Mouse (Mus musculus) neural tube, embryonic 12.5 days (tissue): ENCODE data around the gene Prdm10. TPM values are rescaled to one million over a fixed set of nuclear protein-coding genes. Genes with fewer than 3 reads are reported as not detected.

Experiments used
- ATAC-seq: fragments of 200-750 bp; cut with Nextera tagmentation; 2 replicates; pipeline ENCODE4 v1.8.0; 2017; ENCODE audit warnings: low read depth, mild to moderate bottlenecking, moderate TSS enrichment, moderate library complexity; ENCODE audit not compliant: low FRiP score
- H3K27ac ChIP-seq: fragments of 300-500 bp; sonication (generic); 2 replicates; pipeline ENCODE4 v1.5.1; 2016
- H3K27me3 ChIP-seq: fragments of 300-500 bp; sonication (generic); replicated peaks from 2 replicates; pipeline ENCODE4 v1.6.1; 2016; ENCODE audit warnings: mild to moderate bottlenecking
- H3K36me3 ChIP-seq: fragments of 300-500 bp; sonication (generic); 2 replicates; pipeline ENCODE4 v1.6.1; 2016; ENCODE audit warnings: mild to moderate bottlenecking
- H3K4me1 ChIP-seq: fragments of 300-500 bp; sonication (generic); 2 replicates; pipeline ENCODE4 v1.6.1; 2016
- H3K4me2 ChIP-seq: fragments of 300-500 bp; sonication (generic); replicated peaks from 2 replicates; pipeline ENCODE4 v1.6.1; 2016; ENCODE audit warnings: mild to moderate bottlenecking
- H3K4me3 ChIP-seq: fragments of 300-500 bp; sonication (generic); 2 replicates; pipeline ENCODE4 v1.5.1; 2016
- H3K9ac ChIP-seq: fragments of 300-500 bp; sonication (generic); 2 replicates; pipeline ENCODE4 v1.6.1; 2016; ENCODE audit warnings: mild to moderate bottlenecking
- H3K9me3 ChIP-seq: fragments of 300-500 bp; sonication (generic); 2 replicates; pipeline ENCODE4 v1.6.1; 2016; ENCODE audit warnings: mild to moderate bottlenecking
- WGBS: fragments of 180-500 bp; shearing (Covaris S2); methylation state at CpG from one replicate; pipeline ENCODE4 v1.1.7; 2016; 5-methylcytosine and 5-hydroxymethylcytosine counted together
- polyA plus RNA-seq: library from polyadenylated mRNA; unstranded; fragments of >200 nt; fragmentation: Nextera tagmentation; extraction: Ambion mirVana; gene quantifications from 2 replicates; pipeline ENCODE4 v1.2.1, GENCODE M21; 2016

Gene Prdm10
- polyA plus RNA-seq, 1 experiment from 2014 or later: 8.0 TPM

GRCm38 (mm10) chr9:31348458-31348857 is 68.1 kb downstream of the Prdm10 start:
- Histone ChIP-seq H3K4me3 (no peak overlapping the region), H3K27ac (no peak overlapping the region), H3K9me3 (no peaks in the 10 kb centered on the region), H3K4me2 (no peak overlapping the region), H3K27me3 (no peaks in the 10 kb centered on the region), H3K4me1 (peaks cover 5% of the 10 kb centered on the region; the same call in 1 of the 2 replicates), H3K9ac (0 out of 2 replicates have a peak overlapping the region, but pooled peaks have one; percentile 18), H3K36me3 (peaks cover 7% of the 10 kb centered on the region; the same call in 1 of the 2 replicates)
- 79% methylated on average over 4 of the region's 4 CpGs for WGBS
- ATAC-seq: peak; percentile 43; the same call in 1 of the 2 replicates

DNA sequence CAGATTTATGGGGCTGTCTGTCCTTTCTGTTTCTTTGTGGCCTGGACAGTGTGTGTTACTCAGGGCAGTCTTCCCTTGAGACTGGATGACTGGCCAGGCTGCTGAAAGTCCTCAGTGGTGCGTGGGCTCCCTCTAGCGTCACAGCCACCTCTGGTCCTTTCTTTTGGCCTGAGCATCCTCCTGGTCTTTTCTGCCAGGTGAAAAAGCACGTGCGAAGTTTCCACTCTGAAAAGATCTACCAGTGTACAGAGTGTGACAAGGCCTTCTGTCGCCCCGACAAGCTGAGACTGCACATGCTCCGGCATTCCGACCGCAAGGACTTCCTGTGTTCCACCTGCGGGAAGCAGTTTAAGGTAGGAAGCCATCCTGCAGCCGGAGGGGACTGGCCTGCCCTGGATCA is 68.6 kb downstream of the Prdm10 start:
- Histone ChIP-seq H3K27me3 (no peaks in the 10 kb centered on the region), H3K27ac (no peak overlapping the region), H3K9ac (no peak overlapping the region), H3K9me3 (no peaks in the 10 kb centered on the region), H3K4me1 (peaks cover 5% of the 10 kb centered on the region; the same call in 1 of the 2 replicates), H3K4me3 (no peak overlapping the region), H3K36me3 (peaks cover 10% of the 10 kb centered on the region; the same call in 1 of the 2 replicates), H3K4me2 (no peak overlapping the region)
- 72% methylated on average over 11 of the region's 11 CpGs for WGBS
- ATAC-seq: peak; percentile 86

- Histone ChIP-seq H3K4me1 (no peaks in the 10 kb centered on the region), H3K27me3 (no peaks in the 10 kb centered on the region), H3K9me3 (no peaks in the 10 kb centered on the region), H3K4me2 (no peak overlapping the region), H3K4me3 (no peak overlapping the region), H3K9ac (no peak overlapping the region), H3K27ac (no peak overlapping the region), H3K36me3 (peaks cover 32% of the 10 kb centered on the region)
- 89% methylated on average over 2 of the region's 2 CpGs for WGBS
- no peak for ATAC-seq
These were observed 72.4 kb downstream of the Prdm10 start for GRCm38 (mm10) chr9:31352716-31353115.

GRCm38 (mm10) chr9:31353518-31353917 is 73.2 kb downstream of the Prdm10 start:
- Histone ChIP-seq H3K27ac (no peak overlapping the region), H3K4me1 (no peaks in the 10 kb centered on the region), H3K9me3 (no peaks in the 10 kb centered on the region), H3K4me2 (no peak overlapping the region), H3K9ac (no peak overlapping the region), H3K27me3 (no peaks in the 10 kb centered on the region), H3K4me3 (no peak overlapping the region), H3K36me3 (peaks cover 40% of the 10 kb centered on the region)
- ATAC-seq: no peak
- WGBS: 89% methylated on average over 10 of the region's 10 CpGs

- H3K36me3 ChIP-seq: peaks cover 43% of the 10 kb centered on the region
- H3K9ac ChIP-seq: no peak overlapping the region
- no peaks in the 10 kb centered on the region for H3K4me1 ChIP-seq
- H3K27ac ChIP-seq: no peak overlapping the region
- ATAC-seq: no peak
- no peak overlapping the region for H3K4me3 ChIP-seq
- H3K27me3 ChIP-seq: no peaks in the 10 kb centered on the region
- no peaks in the 10 kb centered on the region for H3K9me3 ChIP-seq
- WGBS: 83% methylated on average over 7 of the region's 7 CpGs
- H3K4me2 ChIP-seq: no peak overlapping the region
These were observed 73.7 kb downstream of the Prdm10 start for GRCm38 (mm10) chr9:31354051-31354450.

GRCm38 (mm10) chr9:31363698-31364609 is 83.6 kb downstream of the Prdm10 start:
- Histone ChIP-seq H3K9ac (no peak overlapping the region), H3K36me3 (peaks cover 39% of the 10 kb centered on the region), H3K4me1 (no peaks in the 10 kb centered on the region), H3K27me3 (no peaks in the 10 kb centered on the region), H3K9me3 (no peaks in the 10 kb centered on the region), H3K4me2 (no peak overlapping the region), H3K27ac (no peak overlapping the region), H3K4me3 (no peak overlapping the region)
- 95% methylated on average over 9 of the region's 9 CpGs for WGBS
- no peak for ATAC-seq

GRCm38 (mm10) chr9:31365086-31365485 is 84.7 kb downstream of the Prdm10 start:
- no peak for ATAC-seq
- no peaks in the 10 kb centered on the region for H3K27me3 ChIP-seq
- no peaks in the 10 kb centered on the region for H3K4me1 ChIP-seq
- H3K27ac ChIP-seq: no peak overlapping the region
- H3K9me3 ChIP-seq: no peaks in the 10 kb centered on the region
- no peak overlapping the region for H3K4me2 ChIP-seq
- 87% methylated on average over 8 of the region's 8 CpGs for WGBS
- peaks cover 30% of the 10 kb centered on the region for H3K36me3 ChIP-seq
- no peak overlapping the region for H3K4me3 ChIP-seq
- H3K9ac ChIP-seq: no peak overlapping the region

GRCm38 (mm10) chr9:31371740-31372139 is 91.4 kb downstream of the Prdm10 start:
- ATAC-seq: no peak
- Histone ChIP-seq H3K9ac (no peak overlapping the region), H3K27me3 (no peaks in the 10 kb centered on the region), H3K9me3 (no peaks in the 10 kb centered on the region), H3K4me3 (no peak overlapping the region), H3K4me1 (no peaks in the 10 kb centered on the region), H3K4me2 (no peak overlapping the region), H3K27ac (no peak overlapping the region), H3K36me3 (peaks cover 31% of the 10 kb centered on the region)
- 97% methylated on average over 3 of the region's 3 CpGs for WGBS

DNA sequence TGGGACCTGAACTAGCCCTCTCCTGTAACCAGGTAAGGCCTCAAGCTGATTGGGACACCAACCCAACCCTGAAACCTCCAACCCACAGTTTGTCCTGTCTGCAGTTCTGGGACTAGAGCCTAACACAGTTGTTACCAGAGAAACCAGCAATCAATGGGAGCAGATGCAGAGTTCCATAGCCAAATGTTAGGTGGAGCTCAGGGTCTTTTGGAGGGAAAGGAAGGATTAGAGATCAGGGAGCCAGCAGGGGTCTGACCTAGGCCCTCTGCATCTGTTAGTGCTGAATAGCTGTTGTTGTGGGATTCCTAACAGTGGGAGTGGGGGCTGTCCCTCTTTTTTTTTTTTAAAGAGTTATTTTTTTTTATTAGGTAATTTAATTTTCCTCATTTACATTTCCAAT is 96.3 kb downstream of the Prdm10 start:
- no peak for ATAC-seq

DNA sequence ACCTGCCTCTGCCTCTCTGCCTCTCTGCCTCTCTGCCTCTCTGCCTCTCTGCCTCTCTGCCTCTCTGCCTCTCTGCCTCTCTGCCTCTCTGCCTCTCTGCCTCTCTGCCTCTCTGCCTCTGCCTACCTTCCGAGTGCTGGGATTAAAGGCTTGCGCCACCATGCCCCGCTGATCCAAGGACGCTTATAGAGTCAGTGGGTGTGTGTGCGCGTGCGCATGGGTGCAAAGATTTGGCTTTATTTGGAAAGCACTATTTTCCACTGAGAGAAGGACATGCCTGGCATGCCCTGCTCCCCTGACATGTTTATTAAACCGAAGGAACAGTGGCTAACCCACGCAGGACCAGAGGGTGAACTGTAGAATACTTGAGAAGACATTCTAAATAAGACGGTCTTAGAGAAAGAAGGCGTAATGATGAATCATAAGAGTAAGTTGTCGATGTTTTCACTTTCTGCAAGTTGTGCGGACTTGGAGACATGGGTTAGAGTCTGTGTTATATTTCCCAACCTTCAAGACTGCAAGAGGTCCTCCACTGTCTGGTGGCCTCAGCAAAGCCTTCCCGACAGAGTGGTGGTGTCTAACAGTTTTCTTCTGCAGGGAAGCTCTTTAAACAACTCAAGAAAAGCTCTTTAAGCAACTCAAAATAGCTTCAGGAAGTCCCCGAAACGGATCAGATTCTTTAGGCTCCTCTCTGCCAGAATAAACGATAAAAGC is 104.6 kb downstream of the Prdm10 start:
- no peak for ATAC-seq
- Histone ChIP-seq H3K9me3 (no peaks in the 10 kb centered on the region), H3K36me3 (peaks cover 10% of the 10 kb centered on the region), H3K27ac (no peak overlapping the region), H3K4me1 (peaks cover 15% of the 10 kb centered on the region), H3K4me2 (no peak overlapping the region), H3K9ac (no peak overlapping the region), H3K27me3 (no peaks in the 10 kb centered on the region), H3K4me3 (no peak overlapping the region)
- 85% methylated on average over 17 of the region's 17 CpGs for WGBS

More for the DNA sequence above, 96.3 kb downstream of the Prdm10 start:
- H3K27ac ChIP-seq: no peak overlapping the region
- H3K36me3 ChIP-seq: peaks cover 26% of the 10 kb centered on the region
- H3K4me3 ChIP-seq: no peak overlapping the region
- H3K4me2 ChIP-seq: no peak overlapping the region
- H3K9ac ChIP-seq: no peak overlapping the region
- no peaks in the 10 kb centered on the region for H3K9me3 ChIP-seq
- no peaks in the 10 kb centered on the region for H3K27me3 ChIP-seq
- no peaks in the 10 kb centered on the region for H3K4me1 ChIP-seq

- peak overlapping the region; percentile 88 for H3K9ac ChIP-seq
- no peaks in the 10 kb centered on the region for H3K27me3 ChIP-seq
- H3K36me3 ChIP-seq: peaks cover 16% of the 10 kb centered on the region
- WGBS: 33% methylated on average over 4 of the region's 4 CpGs
- ATAC-seq: peak; percentile 51
- peak overlapping the region; percentile 77 for H3K4me2 ChIP-seq
- peak overlapping the region; percentile 94 for H3K4me3 ChIP-seq
- H3K27ac ChIP-seq: no peak overlapping the region
- peaks cover 15% of the 10 kb centered on the region for H3K4me1 ChIP-seq
- H3K9me3 ChIP-seq: no peaks in the 10 kb centered on the region
These were observed 105.1 kb downstream of the Prdm10 start for GRCm38 (mm10) chr9:31385500-31385869.

GRCm38 (mm10) chr9:31385947-31386354 is 105.6 kb downstream of the Prdm10 start, which contains the start of gene Nfrkb:
TSS of gene Nfrkb (plus strand) at chr9:31386192.
- Histone ChIP-seq H3K4me2 (peak within 1 kb of the TSS; percentile 77), H3K36me3 (peaks cover 20% of the 10 kb centered on the region), H3K9ac (peak within 1 kb of the TSS; percentile 88), H3K9me3 (no peaks in the 10 kb centered on the region), H3K27me3 (no peaks in the 10 kb centered on the region), H3K27ac (peak within 1 kb of the TSS; percentile 37; the same call in 1 of the 2 replicates), H3K4me3 (peak within 1 kb of the TSS; percentile 94), H3K4me1 (peaks cover 15% of the 10 kb centered on the region)
- 1% methylated on average over 43 of the region's 46 CpGs for WGBS
- peak; percentile 98 for ATAC-seq
